Mouse (Mus musculus) c-Kit-positive CD71-negative TER-119-negative erythroid progenitor cells, embryonic 14.5 days (primary cell): Measurements from ENCODE around the gene Hjurp.

Source experiments
- DNase-seq: peaks from one replicate; pipeline ENCODE4 v3.0.0-alpha.2; 2013; ENCODE audit warnings: low read depth

Hjurp gene

DNA sequence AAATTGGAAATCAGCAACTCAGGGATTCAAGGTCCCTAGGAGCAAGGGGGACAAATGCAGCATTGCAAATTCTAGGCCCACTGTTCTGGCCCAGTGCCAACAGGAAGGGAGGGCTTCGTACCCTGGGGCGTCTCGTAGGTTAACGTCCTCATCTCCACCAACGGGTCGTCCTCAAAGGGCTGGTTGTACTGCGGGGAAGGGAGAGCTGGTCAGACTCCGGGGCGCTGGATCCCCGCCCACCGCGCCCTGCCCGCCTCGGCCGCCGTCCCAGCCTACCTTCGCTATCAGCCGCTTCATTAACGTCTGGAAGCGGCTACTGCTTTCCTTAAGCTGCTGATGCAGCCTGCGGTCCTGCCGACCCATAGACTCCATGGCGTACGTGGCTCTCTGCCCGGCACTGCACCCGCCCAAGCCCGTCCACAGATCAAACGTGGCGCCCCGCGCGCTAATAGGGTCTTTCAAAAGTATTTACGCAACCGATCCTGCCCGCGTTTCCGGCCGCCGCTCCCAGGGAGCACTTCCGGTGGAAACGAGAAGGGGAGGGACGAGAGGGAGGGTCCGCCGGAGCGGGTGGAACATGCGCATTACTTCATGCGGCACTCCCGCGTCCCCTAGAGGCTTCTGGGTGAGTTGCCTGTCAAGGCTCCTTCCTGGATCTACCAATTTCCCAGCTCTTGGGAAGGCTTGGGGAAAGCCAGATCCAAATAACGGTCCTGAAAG, at the start of gene Hjurp, which contains the start of gene Trpm8:
TSS of gene Hjurp (minus strand) at position 536 of the 720 bp plus-strand sequence.
TSS of gene Trpm8 (plus strand) at position 564 of the 720 bp plus-strand sequence.
- peak; percentile 100 for DNase-seq

DNA sequence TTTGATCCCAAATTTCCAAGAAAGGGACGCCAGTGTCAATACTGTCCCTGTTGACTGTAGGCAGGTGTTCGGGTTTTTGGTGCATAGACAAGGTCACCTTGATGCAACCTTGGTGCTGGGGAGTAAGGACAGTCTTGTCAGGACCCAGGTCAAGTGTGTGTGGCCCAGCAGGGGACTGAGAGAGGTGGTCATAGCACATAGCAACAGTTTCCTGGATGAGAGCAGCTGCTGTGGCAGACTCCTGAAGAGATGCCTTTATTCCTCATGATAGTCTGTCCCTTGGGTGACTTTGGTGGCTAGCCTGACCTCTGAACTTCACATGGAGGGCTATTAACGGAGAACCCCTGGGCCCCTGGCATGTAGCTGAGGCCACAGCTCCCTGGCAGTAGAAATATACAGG, 45.7 kb upstream of the Hjurp start:
- no peak for DNase-seq

DNA sequence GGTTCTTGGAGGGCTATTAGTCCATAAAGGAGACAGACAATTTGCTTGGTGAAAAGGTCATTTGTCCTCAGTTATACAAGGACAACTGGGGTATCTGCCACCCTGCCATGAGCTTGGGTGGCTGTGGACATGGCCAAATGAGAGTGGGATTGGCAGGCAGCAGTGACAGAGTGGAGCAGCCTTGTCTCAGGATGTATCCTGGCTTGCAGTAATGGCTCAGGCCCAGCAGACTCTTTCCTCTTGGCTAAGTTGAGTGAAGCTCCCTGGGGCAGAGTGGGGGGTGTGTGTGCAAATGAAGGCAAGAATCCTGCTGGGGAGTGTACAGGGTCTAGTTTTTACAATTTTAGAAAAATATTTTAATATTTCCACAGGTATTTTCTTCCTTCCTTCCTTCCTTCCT, 44.7 kb upstream of the Hjurp start:
- DNase-seq = no peak

GRCm38 (mm10) chr1:88320821-88321395, 43.5 kb upstream of the Hjurp start:
- DNase-seq = no peak

DNA sequence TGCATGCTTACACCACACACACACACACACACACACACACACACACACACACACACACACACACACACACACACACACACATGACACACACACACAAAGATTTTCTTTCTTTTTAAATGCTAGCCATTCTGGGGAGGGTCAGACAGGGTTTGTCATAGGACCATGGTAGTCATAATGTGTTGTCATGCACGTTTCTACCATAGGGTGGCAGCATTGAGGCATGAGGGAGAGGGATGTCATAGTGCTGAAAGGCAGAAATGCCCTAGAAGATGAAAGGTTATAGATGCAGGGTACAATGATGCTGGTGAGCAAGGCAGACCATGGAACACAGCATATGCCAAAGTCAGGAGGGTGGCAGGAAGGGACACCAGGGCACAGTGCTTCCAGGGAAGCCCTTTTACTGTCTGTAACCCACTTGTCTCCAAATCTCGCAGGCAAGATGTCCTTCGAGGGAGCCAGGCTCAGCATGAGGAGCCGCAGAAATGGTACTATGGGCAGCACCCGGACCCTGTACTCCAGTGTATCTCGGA, 41.2 kb upstream of the Hjurp start:
- DNase-seq = peak; percentile 70

- no peak for DNase-seq
These were observed 39.8 kb upstream of the Hjurp start for GRCm38 (mm10) chr1:88317279-88317678.

DNA sequence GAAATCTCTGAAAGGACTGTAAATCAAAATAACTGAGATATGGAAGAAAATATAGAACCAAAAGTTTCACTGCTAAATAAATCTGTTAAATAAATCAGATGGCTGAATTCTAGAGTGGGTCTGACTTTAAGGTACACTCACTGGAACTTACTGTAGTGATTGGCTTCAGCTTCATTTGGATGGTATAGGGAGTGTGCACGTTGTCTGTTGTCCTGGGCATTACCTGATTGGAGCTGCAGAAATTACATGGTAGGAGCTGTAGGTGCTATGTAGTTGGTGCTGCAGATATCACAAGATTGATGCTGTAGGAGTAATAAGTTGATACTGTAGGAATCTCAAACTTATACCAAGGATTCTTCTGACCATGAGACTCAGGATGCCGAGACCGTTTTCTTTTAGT, 32.9 kb upstream of the Hjurp start:
- DNase-seq = no peak

DNA sequence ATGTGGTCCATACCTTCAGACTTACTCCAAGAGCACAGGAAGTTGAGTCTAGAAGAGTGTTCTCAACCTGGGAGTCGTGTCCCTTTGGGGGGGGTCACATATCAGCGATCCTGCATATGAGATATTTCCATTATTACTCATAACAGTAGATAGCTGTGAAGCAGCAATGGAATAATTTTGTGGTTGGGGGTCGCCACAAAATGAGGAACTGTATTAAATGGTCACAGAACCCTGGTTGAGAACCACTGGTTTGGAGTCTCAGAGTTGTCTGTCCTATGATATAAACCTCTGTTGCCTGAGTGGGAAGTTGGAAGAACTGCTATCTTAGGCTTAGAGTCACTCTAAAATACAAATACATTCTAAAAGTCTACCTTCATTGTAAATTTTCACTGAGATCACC, 32.5 kb upstream of the Hjurp start:
- no peak for DNase-seq

GRCm38 (mm10) chr1:88309020-88309419, 31.6 kb upstream of the Hjurp start:
- DNase-seq = no peak

GRCm38 (mm10) chr1:88307180-88307579, 29.7 kb upstream of the Hjurp start:
- DNase-seq = no peak

- DNase-seq = no peak
These were observed 29.1 kb upstream of the Hjurp start for GRCm38 (mm10) chr1:88306543-88306942.

- no peak for DNase-seq
These were observed 27.8 kb upstream of the Hjurp start for GRCm38 (mm10) chr1:88305018-88305795.

- no peak for DNase-seq
These were observed 27.0 kb upstream of the Hjurp start for GRCm38 (mm10) chr1:88304261-88304985.

DNA sequence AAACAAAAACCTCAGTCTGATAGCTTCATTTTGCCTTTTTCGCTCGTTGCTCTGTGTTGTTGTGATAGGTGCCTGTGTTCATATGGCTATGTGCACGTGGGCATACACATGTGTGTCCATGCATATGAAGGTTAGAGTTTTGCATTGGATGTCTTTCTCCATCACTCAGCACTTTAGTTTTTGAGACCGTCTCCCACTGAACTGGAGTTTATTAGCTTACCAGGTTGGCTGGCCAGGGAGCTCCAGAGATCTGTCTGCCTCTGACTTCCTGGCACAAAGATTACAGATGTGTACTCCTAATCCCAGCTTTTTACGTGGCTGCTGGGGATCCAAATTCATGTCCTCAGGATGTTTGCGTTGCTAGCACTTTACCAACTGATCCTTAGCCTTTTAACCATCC, 26.3 kb upstream of the Hjurp start:
- no peak for DNase-seq

GRCm38 (mm10) chr1:88302057-88302740, 24.8 kb upstream of the Hjurp start:
- DNase-seq = no peak

DNA sequence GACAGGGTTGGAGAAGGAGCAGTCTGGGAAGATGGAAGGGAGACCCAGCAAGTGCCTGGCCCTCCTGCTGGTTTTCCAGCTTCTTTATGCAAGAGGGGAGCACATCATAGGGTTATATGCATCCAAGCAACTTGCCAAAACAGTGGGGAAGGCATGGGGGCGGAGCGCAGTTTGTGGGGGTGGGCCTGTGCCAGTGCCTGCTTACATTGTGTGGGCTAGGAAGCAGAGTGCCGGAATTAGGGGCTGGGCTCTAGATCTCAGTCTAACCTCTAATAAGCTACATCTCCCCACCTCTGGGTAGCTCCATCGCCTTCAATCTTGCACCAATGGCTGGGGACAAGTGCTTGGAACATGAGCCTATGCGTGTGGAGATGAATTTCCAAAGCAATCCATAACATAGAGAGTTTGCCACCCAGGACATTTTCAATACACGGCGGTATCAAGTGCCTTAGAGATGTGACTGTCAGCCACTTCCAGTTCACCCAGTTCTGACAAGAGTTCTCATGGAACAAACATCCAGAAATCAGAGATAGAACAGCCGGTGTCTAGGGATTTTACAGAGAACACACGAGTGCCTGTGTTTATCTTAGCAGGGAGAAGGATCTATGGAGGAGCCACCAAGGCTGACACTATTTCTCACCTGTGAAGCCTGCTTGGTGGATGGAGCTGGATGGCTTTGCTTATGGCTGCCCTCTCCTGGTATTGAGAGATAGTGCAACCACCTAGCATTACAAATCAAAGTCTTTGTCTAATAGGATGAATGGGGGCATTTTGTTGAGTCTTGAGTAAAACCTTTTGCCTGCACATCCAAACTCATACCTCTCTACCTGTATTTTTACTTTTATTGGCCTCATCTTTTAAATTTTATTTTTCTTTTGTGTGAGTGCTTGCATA, 23.9 kb upstream of the Hjurp start:
- DNase-seq = no peak

- no peak for DNase-seq
These were observed 23.0 kb upstream of the Hjurp start for GRCm38 (mm10) chr1:88300301-88301050.

GRCm38 (mm10) chr1:88299529-88299945, 22.1 kb upstream of the Hjurp start:
- DNase-seq = no peak

DNA sequence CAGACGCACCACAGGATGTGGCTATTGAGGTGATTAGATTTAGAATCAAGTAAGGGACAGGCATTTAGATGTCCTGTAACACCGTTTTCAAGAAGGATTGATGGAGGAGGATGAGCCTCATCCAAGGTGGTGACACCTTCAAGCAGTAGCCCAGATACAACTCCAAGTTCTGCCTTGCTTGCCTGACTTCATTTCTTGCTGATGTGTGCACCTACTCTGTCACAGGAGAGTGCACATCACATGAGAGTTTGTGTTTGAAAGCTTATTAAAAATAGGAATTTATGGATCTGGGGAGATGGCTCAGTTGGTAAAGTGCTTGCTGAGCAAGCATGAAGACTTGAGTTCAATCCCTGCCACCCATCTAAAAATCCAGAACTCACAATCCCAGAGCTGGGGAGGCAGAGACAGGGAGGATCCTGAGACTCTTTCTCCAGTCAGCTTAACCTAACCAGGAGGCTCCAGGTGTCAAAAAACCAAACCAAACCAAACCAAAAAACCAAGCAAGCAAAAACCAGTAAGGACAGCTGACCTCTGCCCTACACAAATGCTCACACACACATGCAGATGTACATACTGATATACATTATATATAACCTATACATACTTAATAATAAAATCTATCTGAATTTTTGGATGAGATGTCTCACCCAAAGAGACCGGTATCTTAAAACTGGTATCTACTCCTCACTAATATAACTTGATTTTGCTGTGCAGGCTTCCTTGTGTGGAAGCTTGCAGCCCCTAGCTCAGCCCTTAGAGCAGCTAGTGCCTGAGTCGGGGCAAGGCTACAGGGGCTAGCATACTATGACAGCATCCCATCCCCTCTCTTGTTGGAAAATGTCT, 21.5 kb upstream of the Hjurp start:
- DNase-seq = no peak
